Mouse (Mus musculus) layer of hippocampus, adult 18-20 months (tissue): Measurements from ENCODE around the gene Lsm8. TPM values are rescaled to one million over a fixed set of nuclear protein-coding genes. Genes with fewer than 3 reads are reported as not detected.
"Not testable (repeated sequence)": the region's sequence is repeated elsewhere in the genome, so short reads cannot be mapped to it uniquely, and the experiment has no call there.

ENCODE experiments used
- DNase-seq, 2 experiments: peaks; one replicate each; pipeline ENCODE4 v3.0.0; 2022; ENCODE audit warnings: low spot score in 2 of 2
- long read RNA-seq: library from polyadenylated mRNA; stranded (forward); transcript quantifications from one replicate; pipeline ENCODE4 v2.0.0, GENCODE M21; 2021
- total RNA-seq, 2 experiments: library from RNA; stranded (reverse); gene quantifications; 2 replicates each; pipeline ENCODE4 v1.2.3; 2021

Lsm8 gene
- 10 to 100 TPM; 37.6 to 40.2 TPM for total RNA-seq
- long read RNA-seq, transcript Lsm8-201 (4 exons, 807 nt), result major isoform, 20 of 21 reads
- long read RNA-seq, partial matches to known transcripts, result 1 of 21 reads
- long read RNA-seq, other reads (novel, unspliced or antisense), result 0 of 21 reads

DNA sequence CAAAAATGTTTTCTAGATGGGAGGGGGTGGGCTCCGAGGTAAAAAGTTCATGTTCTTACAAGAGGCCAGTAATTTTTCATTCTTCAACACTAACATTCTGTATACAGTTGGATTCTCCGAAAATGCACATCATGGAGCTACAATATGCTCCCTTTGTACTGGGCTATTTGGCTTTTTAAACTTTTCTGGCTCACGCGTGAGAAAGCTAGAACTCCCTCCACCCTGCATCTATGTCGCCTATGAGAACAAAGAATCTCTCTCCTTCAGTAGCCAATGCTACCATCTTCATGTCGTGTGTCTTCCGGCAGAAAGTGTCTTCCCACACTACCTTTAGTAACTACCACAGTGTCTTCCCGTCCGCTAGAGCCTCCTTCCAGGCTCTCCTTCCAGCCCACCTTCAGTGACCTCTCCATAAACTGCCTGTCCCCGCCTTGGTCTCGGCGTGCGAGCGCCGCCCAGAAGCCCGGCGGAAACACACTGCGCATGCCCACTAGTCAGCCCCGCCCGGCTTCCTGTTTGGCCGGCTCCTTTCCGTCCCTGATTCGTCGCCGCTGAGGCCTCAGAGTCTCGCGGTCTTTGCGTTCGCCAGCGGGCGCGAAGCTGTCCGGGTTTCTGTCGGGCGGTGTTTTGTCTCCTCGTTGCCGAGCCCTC, at the start of gene Lsm8:
Gene Lsm8 (plus strand): TSS at position 529 of the 651 bp plus-strand sequence.
- peak; percentile 96 to 97 for DNase-seq

DNA sequence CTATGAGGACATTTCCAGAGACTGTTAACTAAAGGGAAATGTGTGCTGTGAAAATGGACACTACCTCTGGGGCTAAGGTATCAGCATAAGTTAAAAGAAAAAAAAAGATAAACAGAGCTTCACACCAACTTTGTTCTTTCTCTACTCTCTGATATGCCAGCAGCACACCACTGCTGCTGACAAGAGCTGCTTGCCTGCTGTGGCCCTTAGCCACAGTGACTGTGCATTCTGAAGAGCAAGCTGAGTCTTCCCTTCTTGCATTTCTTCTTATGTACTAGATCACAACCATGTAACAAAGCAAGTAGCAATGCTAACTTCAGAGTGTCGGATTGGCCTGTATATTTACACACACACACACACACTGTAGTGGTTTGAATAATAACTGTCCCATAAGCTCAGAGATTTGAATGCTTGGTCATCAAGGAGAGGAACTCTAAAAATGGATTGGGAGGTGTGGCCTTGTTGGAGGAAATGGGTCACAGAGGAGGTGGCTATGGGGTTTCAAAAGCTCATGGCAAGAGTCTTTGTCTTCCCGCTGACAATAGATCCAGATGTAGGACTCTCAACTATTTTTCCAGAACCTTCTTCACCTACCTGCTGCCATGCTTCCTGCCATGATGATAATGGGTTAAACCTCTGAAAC, 47.4 kb upstream of the Lsm8 start:
- DNase-seq, result no peak

DNA sequence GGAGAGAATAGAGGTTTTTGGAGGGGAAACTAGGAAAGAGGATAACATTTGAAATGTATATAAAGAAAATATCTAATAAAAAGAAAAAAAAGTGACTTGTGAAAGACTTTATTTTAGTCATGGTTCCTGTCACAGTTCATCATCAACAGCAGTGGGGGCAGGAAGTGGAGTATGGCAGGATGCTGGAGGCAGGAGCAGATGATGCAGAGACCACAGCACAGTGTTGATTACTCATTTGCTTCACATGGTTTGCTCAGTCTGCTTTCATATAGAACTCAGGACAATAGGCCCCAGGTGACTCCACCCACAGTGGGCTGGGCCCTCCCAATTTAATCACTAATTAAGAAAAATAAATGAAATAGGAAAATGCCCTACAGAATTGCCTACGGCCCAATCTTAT, 35.8 kb upstream of the Lsm8 start:
- no peak for DNase-seq

DNA sequence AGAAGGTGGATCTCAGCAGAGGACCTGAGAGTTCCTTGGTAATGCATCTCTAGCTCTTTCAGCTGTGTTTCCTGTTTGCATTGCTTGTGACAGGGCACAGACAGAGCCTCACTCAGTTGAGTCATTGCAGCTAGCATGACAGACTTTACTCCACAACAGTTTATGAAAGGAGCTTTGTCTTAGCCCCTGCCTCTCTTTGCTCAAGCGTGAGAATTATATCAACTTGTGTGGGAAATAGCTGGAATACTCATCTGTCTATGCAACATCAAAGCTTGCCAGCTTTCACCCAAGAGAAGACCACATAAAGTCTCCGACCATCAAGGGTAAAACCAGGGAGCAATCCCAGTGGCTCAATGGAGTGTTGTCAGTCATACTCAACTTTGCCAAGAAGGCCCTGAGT, 32.8 kb upstream of the Lsm8 start:
- no peak for DNase-seq

DNA sequence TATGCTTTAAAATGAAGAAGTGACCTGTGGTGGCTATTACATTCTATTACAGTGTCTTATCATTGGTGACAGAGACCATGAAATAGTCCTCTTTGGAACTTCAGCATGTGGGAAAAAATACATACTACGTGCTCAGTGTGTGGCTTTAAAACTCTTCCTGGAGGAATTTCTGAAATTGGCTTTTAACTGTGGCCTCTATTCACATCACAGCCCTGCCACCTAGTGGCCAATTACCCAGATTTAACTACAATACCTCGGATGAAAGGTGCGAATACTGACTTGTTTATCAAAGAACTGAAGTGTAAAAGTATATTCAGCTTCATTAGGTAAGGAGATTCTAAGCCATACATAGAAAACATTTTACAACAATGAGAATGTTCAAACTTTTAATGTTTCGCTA, 29.0 kb upstream of the Lsm8 start:
- DNase-seq, result peak; percentile 45 to 92

DNA sequence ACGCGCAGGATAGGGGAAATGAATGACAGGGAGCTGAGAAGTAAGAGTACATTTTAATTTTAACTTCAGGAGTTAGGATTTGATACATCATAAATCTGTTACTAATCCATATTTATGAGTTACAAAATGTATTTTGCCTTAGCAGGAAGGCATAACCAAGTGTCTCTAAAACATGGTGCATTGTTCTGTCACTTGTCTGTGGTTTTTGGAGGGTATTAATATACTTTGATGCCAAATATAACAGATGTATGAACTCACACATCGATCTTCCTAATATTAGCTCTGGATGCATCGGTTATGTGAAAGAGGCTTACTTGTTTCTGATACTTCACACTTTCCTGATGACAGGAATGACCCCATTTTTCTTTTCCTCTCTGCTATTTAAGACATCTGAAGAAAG, 28.1 kb upstream of the Lsm8 start:
- peak in 1 of 2 experiments; percentile 53 for DNase-seq

DNA sequence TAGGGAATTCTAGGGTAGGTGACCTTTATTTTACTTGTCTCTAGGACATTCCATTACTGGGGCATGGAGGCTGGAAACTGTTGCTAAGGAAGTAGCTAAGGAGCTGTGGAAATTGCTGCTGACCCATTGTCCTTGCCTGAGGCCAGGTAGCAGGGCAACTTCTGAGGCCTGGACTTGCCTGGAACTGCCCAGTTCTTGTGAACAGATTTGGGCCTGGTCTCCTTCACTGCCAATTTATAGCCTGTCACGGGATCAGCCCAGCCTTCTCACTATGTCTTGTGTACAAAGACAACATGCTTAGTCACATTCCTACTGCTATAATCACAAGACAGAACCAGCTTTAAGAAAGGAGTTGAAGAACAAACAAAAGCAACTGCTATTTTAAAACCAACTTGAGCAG, 25.6 kb upstream of the Lsm8 start:
- no peak for DNase-seq

DNA sequence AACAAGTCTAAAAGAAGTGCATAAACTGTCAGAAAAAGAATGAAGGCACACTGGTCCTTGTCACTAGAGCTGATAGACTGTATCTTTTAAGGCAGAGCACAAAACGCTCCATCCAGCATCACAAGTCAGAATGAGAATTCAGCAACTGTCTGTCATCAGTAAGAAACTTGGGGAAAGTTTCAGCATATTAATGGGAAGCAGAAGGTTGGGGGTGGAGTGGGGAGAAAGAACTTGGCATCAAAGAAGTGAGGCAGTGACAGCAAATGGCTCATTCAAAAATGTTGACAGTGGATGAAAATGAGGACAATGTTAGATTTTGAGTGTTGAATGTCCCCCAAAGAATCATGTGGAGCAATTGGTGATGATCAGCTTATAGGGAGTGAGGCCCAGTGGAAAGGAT, 15.4 kb upstream of the Lsm8 start:
- peak; percentile 59 to 90 for DNase-seq

DNA sequence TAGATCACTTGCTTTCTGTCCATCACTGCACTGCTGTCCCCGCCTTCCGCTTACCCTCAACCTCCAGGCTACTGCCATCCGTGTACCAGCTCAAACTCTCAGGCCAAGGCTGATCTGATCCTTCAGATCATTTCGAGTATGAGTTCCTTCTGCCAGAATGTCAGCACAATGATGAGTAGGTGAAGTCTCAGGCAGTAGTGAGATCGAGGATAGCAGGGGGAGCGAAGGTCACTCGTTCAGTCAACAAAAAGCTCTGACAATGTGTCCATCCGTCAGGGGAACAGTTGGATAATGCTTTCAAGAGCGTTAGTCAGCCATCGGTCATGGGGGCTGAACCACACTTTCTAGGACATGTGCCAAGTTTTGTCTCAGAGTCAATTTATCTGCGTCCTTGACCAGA, 3.9 kb upstream of the Lsm8 start:
- DNase-seq, result not testable (repeated sequence)

DNA sequence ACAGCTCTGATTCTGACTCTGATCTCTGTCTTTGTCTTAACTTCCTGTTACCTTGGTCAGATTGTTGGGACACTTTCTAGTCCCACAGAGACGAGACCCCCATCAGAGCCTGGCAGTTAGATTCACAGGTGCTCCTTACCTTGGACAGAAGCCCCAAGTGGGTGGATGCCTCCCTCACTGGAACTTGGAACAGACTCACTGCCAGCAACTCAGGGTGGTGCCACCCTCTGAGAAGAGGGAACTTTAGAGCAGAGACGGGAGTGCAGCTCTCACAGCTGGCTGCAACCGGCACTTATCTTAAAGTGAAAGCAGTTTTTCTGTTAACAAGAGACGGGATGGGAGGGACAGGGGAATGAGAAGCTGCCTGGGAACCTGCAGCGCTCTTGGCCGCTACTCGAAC, 2.8 kb upstream of the Lsm8 start:
- DNase-seq, result not testable (repeated sequence)

DNA sequence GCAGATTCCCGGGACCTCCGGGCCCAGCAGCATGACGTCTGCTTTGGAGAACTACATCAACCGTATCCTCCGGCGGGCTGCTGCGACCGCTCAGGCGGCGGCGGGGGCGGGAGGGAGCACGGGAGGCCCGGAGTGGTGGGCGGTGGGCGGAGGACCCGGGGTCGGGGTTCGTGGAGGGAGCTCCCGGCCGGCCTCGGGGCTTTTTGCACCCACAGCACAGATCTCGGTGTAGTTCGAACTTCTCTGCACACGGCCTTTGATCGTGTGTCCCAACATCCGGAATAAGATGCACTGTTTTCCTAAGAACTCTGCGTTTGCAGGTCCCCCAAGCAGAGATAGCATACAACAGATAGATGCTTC, 303 bp downstream of the Lsm8 start:
- no peak for DNase-seq

DNA sequence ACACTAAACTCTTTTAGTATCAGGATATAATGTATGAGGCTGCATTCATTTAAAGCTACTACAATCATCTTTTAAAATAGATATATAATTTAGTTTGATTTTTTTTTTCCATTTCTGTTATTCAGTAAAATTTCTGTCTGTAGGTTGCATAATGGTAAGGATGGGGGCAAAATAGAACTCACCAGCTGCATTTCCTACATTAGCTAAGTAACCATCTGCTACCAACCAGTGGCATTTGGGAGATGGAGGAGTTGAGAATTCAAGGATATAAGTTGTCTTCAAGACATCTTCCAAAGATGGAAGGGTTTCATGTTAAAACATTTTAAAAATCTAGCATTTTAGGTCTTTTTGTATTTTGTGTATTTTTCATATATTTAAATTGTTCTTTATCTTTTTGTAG, 6.9 kb downstream of the Lsm8 start:
- DNase-seq, result peak in 1 of 2 experiments; percentile 62

DNA sequence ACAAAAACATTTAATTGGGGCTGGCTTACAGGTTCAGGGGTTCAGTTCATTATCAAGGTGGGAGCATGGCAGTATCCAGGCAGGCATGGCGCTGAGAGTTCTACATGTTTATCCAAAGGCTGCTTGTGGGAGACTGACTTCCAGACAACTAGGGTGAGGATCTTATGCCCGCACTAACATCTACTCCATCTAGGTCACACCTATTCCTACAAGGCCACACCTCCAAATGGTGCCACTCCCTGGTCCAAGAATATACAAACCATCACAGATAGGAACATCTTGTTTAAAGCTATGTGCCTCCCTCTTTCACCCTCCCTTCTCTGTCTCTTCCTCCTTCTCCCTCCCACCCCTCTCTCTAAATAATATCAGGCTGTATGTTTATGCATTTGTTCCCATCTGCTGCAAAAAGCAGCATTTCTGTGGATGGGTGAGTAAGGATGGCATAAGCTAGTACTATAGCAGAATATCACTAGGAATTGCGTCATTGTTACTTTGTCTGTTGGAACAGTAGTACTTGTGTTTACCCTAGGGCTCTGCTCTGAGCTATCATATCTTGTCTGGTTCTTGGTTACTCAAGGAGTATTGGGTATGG, 8.2 kb downstream of the Lsm8 start:
- DNase-seq, result no peak

DNA sequence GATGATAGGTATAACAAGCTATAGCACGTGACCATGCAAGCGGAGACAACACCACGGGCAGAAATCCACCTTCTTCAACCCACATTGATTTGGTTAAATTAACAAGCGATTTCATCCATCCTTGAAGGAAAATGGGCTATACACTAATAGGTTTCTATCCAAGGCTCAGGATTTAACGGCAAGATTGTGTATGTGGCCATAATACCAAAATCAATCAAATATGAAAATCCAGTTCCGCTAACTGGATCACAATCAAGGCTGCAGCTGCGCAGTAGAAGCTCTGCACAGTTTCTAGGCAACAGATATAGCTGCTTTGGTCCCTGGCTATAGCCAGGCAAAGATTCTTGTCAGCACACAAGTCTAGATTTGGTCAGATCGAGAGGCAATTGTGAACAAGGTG, 17.6 kb downstream of the Lsm8 start, which contains the start of gene Ankrd7:
Gene Ankrd7 (plus strand): TSS at position 301 of the 400 bp plus-strand sequence.
- no peak for DNase-seq

DNA sequence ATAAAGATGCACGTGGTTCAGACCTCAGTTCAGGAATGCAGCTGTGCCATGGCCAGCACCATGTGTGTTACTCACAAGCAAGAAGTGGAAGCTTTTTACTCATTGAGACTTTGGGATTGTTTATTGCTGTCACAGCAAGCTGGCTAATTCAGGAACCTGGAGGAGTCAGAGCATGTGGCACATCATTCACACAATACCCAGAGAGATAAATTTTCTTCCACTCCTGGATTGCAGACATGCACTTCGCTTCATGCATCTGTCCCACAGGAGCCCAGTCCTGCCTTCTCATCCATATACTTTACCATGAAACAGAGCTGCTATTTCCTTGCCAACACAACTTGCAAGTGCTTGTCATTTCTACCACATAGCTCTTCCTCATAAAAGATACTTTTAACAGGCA, 40.7 kb downstream of the Lsm8 start:
- DNase-seq, result no peak

DNA sequence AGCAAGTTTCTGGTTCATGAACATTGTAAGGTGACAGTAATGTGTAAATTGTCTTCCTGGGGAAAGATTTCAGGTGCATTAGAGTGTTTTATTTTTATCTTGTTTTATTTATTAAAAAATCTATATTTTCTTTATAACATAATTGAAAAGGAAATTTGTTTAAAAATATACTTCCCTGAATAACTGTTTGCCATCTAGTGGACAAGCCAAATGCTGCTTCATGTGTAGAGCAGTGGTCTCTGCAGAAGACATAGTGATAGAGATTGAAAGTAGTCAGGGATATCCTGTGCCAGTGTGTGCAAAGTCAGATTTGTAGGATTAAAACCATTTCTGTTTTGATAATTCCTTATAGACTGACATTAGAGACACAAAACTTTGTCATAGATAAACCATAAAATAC, 45.8 kb downstream of the Lsm8 start:
- DNase-seq, result no peak

Other genes starting within 250 kb of the Lsm8 start
- gene Ankrd7, start 17.7 kb downstream of the Lsm8 start, total RNA-seq, result not detected